Mouse (Mus musculus) liver, postnatal 0 days (tissue): ENCODE results near the gene Dennd2c.

Experiments used
- CTCF ChIP-seq: sonication (generic); IDR thresholded peaks from 2 replicates; pipeline ENCODE4 v1.5.1; 2016; ENCODE audit warnings: antibody characterized with exemption, low read depth
- EP300 ChIP-seq: IDR thresholded peaks from 2 replicates; pipeline ENCODE4 v1.6.1; 2016; ENCODE audit warnings: antibody characterized with exemption, low read depth, mild to moderate bottlenecking

- TF ChIP-seq EP300 (peak; percentile 98), CTCF (no peak)
Measured at GRCm38 (mm10) chr3:103176740-103177139, 74.3 kb downstream of the Dennd2c start.
